Mouse (Mus musculus) layer of hippocampus, adult 18-20 months (tissue): ENCODE results near the gene Gucy2e. TPM values are rescaled to one million over a fixed set of nuclear protein-coding genes. Genes with fewer than 3 reads are reported as not detected.

Experiments
- DNase-seq, 2 experiments: peaks; one replicate each; pipeline ENCODE4 v3.0.0; 2022; ENCODE audit warnings: low spot score in 2 of 2
- long read RNA-seq: library from polyadenylated mRNA; stranded (forward); transcript quantifications from one replicate; pipeline ENCODE4 v2.0.0, GENCODE M21; 2021
- total RNA-seq, 2 experiments: library from RNA; stranded (reverse); gene quantifications; 2 replicates each; pipeline ENCODE4 v1.2.3; 2021

Gucy2e gene
- 1 to 10 TPM; 1.5 to 1.6 TPM for total RNA-seq
- long read RNA-seq, partial matches to known transcripts = 1 of 2 reads
- long read RNA-seq, other reads (novel, unspliced or antisense) = 1 of 2 reads

DNA sequence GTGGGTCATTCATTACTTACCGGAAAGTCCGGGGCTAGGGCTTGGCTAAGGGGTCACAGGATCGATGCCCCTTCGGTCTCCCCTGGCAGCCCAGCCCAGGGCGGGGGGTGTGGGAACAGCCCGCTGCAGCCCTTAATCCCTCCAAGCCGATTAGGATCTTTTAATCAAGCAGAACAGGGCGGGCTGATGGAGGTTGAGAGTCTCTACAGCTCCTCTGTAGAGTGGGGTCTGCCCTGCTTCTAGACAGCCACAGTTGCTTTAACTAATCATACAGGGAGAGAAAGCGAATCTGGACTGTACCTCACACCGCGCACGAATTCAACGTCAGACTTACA, at the start of gene Gucy2e:
TSS of gene Gucy2e (minus strand) at position 111 of the 335 bp plus-strand sequence.
- no peak for DNase-seq

DNA sequence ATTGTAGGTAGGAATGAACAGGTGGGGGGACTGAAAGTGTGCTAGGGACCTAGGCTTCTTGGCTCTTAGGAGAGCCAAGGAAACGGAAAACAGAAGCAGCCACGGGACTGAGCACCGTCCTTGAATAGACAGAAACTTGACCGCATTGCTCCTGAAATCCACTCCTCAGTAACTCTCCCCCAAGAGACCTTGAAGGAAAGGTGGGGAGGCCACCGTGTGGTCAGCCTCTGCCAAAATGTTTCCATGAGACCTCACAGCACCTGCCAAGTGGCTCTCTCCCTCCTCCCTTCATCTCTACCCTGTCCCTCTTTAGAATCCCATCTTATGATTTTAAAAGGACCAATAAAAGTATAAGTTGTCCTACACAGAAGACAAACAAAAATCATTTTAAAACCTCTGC, 40.4 kb upstream of the Gucy2e start:
- DNase-seq = no peak

GRCm38 (mm10) chr11:69276081-69276480, 39.2 kb upstream of the Gucy2e start:
- no peak for DNase-seq

DNA sequence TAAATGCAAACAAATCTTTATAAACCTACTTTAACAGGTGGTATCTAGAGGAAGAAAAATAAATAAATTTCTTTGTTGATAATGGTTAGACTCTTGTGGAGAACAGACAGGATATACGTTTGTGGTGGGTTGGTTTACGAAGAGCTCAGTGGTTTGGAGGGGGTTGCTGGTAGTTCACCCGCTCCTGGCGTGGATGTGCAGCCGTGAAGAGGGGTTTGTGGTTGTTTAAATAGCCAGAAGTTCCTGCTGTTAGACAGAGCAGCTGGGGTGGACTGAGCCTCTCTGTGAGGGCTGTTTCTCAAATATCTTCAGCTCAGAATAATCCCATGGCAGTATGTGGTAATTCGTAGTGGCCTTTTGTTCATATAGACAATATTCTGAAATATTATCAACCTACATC, 38.8 kb upstream of the Gucy2e start:
- DNase-seq = no peak

- DNase-seq = peak; percentile 50 to 89
Observed at GRCm38 (mm10) chr11:69272122-69272740, 35.4 kb upstream of the Gucy2e start.

- DNase-seq = peak; percentile 50 to 75
Observed at GRCm38 (mm10) chr11:69269575-69269974, 32.7 kb upstream of the Gucy2e start.

GRCm38 (mm10) chr11:69268100-69268499, 31.3 kb upstream of the Gucy2e start:
- no peak for DNase-seq

DNA sequence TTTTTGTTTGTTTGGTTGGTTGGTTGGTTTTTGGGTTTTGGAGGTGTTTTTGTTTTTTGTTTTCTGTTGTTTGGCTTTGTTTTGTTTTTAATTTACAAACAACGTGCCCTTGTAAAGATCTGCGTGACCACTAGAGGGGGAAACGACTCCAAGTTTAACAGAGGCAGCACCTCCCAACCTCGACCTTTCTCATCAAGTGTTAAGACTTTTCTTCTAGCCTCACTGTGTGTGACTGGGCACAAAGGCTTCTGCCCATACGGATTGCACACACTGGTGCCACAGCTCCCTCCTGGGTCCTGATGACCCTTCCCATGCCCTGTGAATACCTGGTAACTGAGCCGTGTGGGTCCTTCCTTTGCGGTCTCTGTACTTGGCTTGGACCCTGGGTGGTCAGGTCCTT, 30.5 kb upstream of the Gucy2e start:
- DNase-seq = no peak

DNA sequence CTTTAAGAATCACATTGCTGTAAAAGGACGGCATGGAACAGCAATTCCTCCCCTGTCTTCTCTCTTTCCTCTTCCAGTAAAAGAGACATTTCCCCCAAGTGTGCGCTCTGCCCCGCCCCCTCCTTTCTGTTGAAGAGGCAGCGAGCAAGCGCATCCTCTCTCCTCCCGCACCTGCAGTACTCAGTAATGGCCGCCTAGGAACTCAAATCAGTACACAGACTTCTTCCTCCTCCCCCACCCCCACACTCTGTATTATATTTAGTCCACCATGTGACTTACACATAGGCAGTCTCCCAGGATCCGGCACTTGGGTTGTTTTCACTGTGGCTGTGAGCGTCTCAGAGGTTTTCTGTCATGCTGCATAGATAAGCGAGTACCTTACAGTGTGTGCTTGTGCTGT, 29.4 kb upstream of the Gucy2e start:
- peak; percentile 60 to 79 for DNase-seq

DNA sequence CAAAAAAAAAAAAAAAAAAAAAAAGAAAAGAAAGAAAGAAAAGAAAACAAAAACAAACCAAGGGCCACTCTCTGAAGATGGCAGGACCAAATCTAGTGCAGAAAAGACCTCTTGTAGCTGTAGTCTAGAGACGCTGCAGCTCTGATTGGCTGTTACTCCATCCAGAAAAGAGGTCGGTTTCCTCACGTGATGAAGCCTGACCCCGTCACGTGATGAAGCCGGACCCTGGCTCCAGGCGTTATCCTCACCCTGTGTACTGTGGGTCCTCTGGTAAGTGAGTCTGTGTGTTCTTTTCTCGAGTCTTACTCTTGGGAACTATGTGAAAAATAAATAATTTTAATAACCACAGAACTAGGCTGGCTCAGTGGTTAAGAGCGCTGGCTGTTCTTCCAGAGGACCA, 28.6 kb upstream of the Gucy2e start:
- DNase-seq = no peak

DNA sequence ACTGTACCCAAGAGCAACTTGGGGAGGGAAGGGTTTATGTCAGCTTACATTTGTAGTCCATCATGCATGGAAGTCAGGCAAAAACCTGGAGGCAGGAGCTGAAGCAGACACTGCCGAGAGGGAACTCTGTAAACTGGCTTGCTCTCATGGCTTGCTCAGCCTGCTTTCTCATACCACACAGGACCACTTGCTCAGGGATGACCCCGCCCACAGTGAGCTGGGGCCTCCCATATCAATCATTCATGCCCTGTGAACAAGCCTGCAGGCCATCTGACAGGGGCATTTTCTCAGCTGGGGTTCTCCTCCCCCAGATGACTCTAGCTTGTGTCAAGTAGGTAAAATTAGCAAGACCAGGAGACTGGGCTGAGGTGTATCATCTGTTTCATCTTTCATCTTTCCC, 27.4 kb upstream of the Gucy2e start:
- DNase-seq = no peak

- no peak for DNase-seq
Observed at GRCm38 (mm10) chr11:69260111-69260510, 23.3 kb upstream of the Gucy2e start.

- DNase-seq = peak in 1 of 2 experiments; percentile 25
Observed at GRCm38 (mm10) chr11:69258287-69258686, 21.5 kb upstream of the Gucy2e start.

DNA sequence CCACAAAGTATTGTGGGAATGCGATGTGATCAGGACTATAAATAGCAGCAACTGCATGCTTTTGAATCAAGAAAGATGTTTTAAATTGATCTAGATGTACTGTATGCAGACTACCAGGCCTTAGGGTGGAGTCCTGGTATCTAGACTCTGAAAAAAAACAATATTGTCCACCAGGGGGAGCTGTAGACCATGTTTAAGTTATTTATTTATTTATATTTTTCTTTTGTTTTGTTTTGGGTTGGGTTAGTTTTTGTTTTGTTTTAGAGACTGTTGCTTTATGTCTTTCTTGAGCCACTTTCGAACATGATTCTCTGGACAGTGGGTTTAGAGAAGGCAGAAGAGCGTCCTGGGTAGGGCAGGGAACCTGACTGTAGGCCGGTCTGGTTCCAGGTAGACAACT, 21.0 kb upstream of the Gucy2e start:
- DNase-seq = peak in 1 of 2 experiments; percentile 69

- DNase-seq = no peak
Observed at GRCm38 (mm10) chr11:69257072-69257471, 20.2 kb upstream of the Gucy2e start.

DNA sequence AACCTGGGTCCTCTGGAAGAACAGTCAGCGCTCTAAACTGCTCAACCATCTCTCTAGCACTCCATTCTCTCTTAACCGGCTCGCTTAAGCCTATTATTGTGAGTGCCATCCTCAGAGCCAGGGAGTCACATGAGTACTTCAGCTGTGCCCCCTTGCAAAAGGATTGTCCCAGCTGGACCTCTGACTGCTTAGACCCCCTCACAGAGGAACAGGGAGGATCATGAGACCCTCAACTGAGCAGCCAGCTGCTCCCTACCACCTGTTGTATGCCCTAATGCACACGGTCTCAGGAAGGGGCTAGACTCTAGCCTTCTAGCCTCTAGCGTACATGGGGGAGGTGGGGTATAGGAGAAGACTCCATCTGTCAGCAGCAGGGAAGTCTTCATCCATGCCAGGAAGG, 18.0 kb upstream of the Gucy2e start:
- DNase-seq = no peak

DNA sequence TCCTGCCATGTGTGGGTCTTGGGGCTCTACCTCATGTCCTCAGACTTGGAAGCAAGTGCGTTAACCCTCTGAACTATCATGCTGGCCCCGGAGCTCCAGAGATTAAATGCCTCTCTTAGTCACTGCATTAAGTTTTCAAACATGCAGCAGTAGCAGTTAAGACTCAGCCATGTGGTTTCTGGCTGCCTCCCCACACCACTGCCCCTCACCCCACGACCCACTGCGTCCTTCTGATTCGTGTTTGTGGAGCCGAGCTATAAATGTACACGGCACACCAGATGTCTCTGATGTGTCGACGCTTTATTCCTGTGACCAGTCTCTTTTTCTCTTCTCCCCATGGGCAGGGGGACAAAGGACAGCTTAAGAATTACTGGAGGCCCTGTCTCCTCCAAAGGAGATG, 16.3 kb upstream of the Gucy2e start:
- DNase-seq = no peak

DNA sequence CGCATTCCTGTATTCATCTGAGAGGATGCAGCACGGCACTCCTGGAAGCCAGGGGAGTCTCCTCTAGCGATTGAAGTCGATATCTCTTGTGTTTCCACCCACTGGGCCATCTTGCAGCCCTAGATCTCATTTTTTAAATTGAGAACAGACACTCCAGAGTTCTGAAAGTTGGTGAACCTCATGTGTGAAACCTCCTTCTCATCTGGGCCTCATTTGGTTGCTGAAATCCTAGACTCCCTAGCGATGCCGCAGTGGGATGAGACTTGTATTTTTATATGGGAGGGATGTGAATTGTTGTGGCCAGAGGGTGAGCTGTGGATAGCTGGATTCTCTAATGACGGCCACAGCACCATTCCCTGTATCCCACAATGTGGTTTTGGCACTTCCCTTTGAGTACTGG, 15.1 kb upstream of the Gucy2e start:
- DNase-seq = no peak

- no peak for DNase-seq
Observed at GRCm38 (mm10) chr11:69251135-69251842, 14.5 kb upstream of the Gucy2e start.

- no peak for DNase-seq
Observed at GRCm38 (mm10) chr11:69250106-69250505, 13.3 kb upstream of the Gucy2e start.

- DNase-seq = no peak
Observed at GRCm38 (mm10) chr11:69249131-69249530, 12.3 kb upstream of the Gucy2e start.

GRCm38 (mm10) chr11:69245643-69246042, 8.8 kb upstream of the Gucy2e start:
- DNase-seq = no peak

- peak in 1 of 2 experiments; percentile 64 for DNase-seq
Observed at GRCm38 (mm10) chr11:69244911-69245310, 8.1 kb upstream of the Gucy2e start.
